Mouse (Mus musculus) midbrain, embryonic 11.5 days (tissue): ENCODE results near the gene Trappc3. TPM values are rescaled to one million over a fixed set of nuclear protein-coding genes. Genes with fewer than 3 reads are reported as not detected.

ENCODE experiments used
- ATAC-seq: fragments of 200-750 bp; cut with Nextera tagmentation; 2 replicates; pipeline ENCODE4 v1.8.0; 2017; ENCODE audit warnings: moderate TSS enrichment, moderate library complexity; ENCODE audit not compliant: low FRiP score
- DNase-seq: peaks from one replicate; pipeline ENCODE4 v3.0.0; 2015; ENCODE audit warnings: low spot score; ENCODE audit errors: missing footprints
- H3K27ac ChIP-seq: fragments of 300-500 bp; sonication (generic); 2 replicates; pipeline ENCODE4 v1.5.1; 2014; ENCODE audit warnings: low read depth, low read length
- H3K27me3 ChIP-seq: fragments of 300-500 bp; sonication (generic); 2 replicates; pipeline ENCODE4 v1.6.1; 2014; ENCODE audit warnings: mild to moderate bottlenecking, low read length, moderate library complexity, mixed read lengths; ENCODE audit not compliant: control insufficient read depth, insufficient read depth
- H3K36me3 ChIP-seq: fragments of 300-500 bp; sonication (generic); 2 replicates; pipeline ENCODE4 v1.6.1; 2014; ENCODE audit warnings: mild to moderate bottlenecking, low read length, moderate library complexity, mixed read lengths; ENCODE audit not compliant: control insufficient read depth, insufficient read depth
- H3K4me1 ChIP-seq: fragments of 300-500 bp; sonication (generic); 2 replicates; pipeline ENCODE4 v1.6.1; 2014; ENCODE audit warnings: low read length; ENCODE audit not compliant: control insufficient read depth, insufficient read depth
- H3K4me2 ChIP-seq: fragments of 300-500 bp; sonication (generic); 2 replicates; pipeline ENCODE4 v1.6.1; 2014; ENCODE audit warnings: mild to moderate bottlenecking, moderate library complexity
- H3K4me3 ChIP-seq: fragments of 300-500 bp; sonication (generic); 2 replicates; pipeline ENCODE4 v1.5.1; 2014; ENCODE audit warnings: low read depth, low read length
- H3K9ac ChIP-seq: fragments of 300-500 bp; sonication (generic); 2 replicates; pipeline ENCODE4 v1.6.1; 2014; ENCODE audit warnings: low read length
- H3K9me3 ChIP-seq: fragments of 300-500 bp; sonication (generic); 2 replicates; pipeline ENCODE4 v1.6.1; 2016; ENCODE audit warnings: low read length; ENCODE audit not compliant: control insufficient read depth
- WGBS: fragments of 180-500 bp; shearing (Covaris S2); extraction: QIAGEN DNeasy Blood & Tissue Kit; methylation state at CpG from one replicate; pipeline ENCODE4 v1.1.7; 2014; 5-methylcytosine and 5-hydroxymethylcytosine counted together
- polyA plus RNA-seq: library from polyadenylated mRNA; unstranded; fragments of >200 nt; fragmentation: Nextera tagmentation; extraction: Ambion mirVana; gene quantifications from 2 replicates; pipeline ENCODE4 v1.2.1, GENCODE M21; 2014

Gene Trappc3
- polyA plus RNA-seq, 1 experiment from 2014 or later, result 37.1 TPM

- no peak within 1 kb of the TSS for H3K27ac ChIP-seq
- DNase-seq (peak; percentile 87), ATAC-seq (peak; percentile 38; the same call in 1 of the 2 replicates)
- H3K4me3 ChIP-seq, result peak within 1 kb of the TSS; percentile 29
- H3K4me2 ChIP-seq, result peak within 1 kb of the TSS; percentile 38
- WGBS, result 2% methylated on average over 33 of the region's 42 CpGs
- peaks cover 7% of the 10 kb centered on the region for H3K4me1 ChIP-seq
- no peaks in the 10 kb centered on the region for H3K36me3 ChIP-seq
- no peaks in the 10 kb centered on the region for H3K9me3 ChIP-seq
- peak within 1 kb of the TSS; percentile 28; the same call in 1 of the 2 replicates for H3K9ac ChIP-seq
- peaks cover 32% of the 10 kb centered on the region for H3K27me3 ChIP-seq
Measured at GRCm38 (mm10) chr4:126286492-126286891, 24.4 kb downstream of the Trappc3 start, which contains the start of gene Col8a2. Gene Col8a2, plus strand, starts transcription at chr4:126286793.

GRCm38 (mm10) chr4:126287302-126287995 lies 25.3 kb downstream of the Trappc3 start:
- H3K27ac ChIP-seq, result no peak overlapping the region
- H3K4me3 ChIP-seq, result no peak overlapping the region
- H3K9me3 ChIP-seq, result no peaks in the 10 kb centered on the region
- no peak overlapping the region for H3K9ac ChIP-seq
- ATAC-seq (no peak), DNase-seq (peak; percentile 89)
- H3K36me3 ChIP-seq, result no peaks in the 10 kb centered on the region
- H3K27me3 ChIP-seq, result peaks cover 32% of the 10 kb centered on the region
- peaks cover 7% of the 10 kb centered on the region for H3K4me1 ChIP-seq
- 34% methylated on average over 11 of the region's 11 CpGs for WGBS
- no peak overlapping the region for H3K4me2 ChIP-seq

- peaks cover 32% of the 10 kb centered on the region for H3K27me3 ChIP-seq
- no peak overlapping the region for H3K4me3 ChIP-seq
- no peak overlapping the region for H3K9ac ChIP-seq
- H3K4me1 ChIP-seq, result peaks cover 7% of the 10 kb centered on the region
- no peak overlapping the region for H3K27ac ChIP-seq
- ATAC-seq (no peak), DNase-seq (peak; percentile 91)
- WGBS, result 36% methylated on average over 17 of the region's 17 CpGs
- H3K36me3 ChIP-seq, result no peaks in the 10 kb centered on the region
- H3K4me2 ChIP-seq, result no peak overlapping the region
- no peaks in the 10 kb centered on the region for H3K9me3 ChIP-seq
Measured at GRCm38 (mm10) chr4:126288085-126288666, 26.1 kb downstream of the Trappc3 start.

GRCm38 (mm10) chr4:126290314-126290713 lies 28.2 kb downstream of the Trappc3 start:
- Histone ChIP-seq H3K27me3 (peaks cover 32% of the 10 kb centered on the region), H3K36me3 (no peaks in the 10 kb centered on the region), H3K4me3 (no peak overlapping the region), H3K9me3 (no peaks in the 10 kb centered on the region), H3K27ac (no peak overlapping the region), H3K9ac (no peak overlapping the region), H3K4me1 (peaks cover 7% of the 10 kb centered on the region), H3K4me2 (no peak overlapping the region)
- WGBS, result 83% methylated on average over 8 of the region's 8 CpGs
- ATAC-seq (no peak), DNase-seq (no peak)

GRCm38 (mm10) chr4:126291196-126291595 lies 29.1 kb downstream of the Trappc3 start:
- no peak for DNase-seq
- Histone ChIP-seq H3K9me3 (no peaks in the 10 kb centered on the region), H3K36me3 (no peaks in the 10 kb centered on the region), H3K27me3 (peaks cover 30% of the 10 kb centered on the region), H3K4me2 (no peak overlapping the region), H3K4me1 (peaks cover 7% of the 10 kb centered on the region), H3K4me3 (no peak overlapping the region), H3K27ac (no peak overlapping the region), H3K9ac (no peak overlapping the region)
- no peak for ATAC-seq
- WGBS, result 21% methylated on average over 13 of the region's 13 CpGs

- Histone ChIP-seq H3K27me3 (peaks cover 37% of the 10 kb centered on the region), H3K9ac (no peak overlapping the region)
- DNase-seq, result no peak
Measured at GRCm38 (mm10) chr4:126295152-126295551, 33.0 kb downstream of the Trappc3 start.

GRCm38 (mm10) chr4:126295937-126296336 lies 33.8 kb downstream of the Trappc3 start:
- ATAC-seq (no peak), DNase-seq (no peak)
- Histone ChIP-seq H3K9ac (no peak overlapping the region), H3K4me1 (peaks cover 9% of the 10 kb centered on the region; the same call in 1 of the 2 replicates), H3K9me3 (no peaks in the 10 kb centered on the region), H3K27me3 (peaks cover 45% of the 10 kb centered on the region), H3K27ac (no peak overlapping the region), H3K4me3 (no peak overlapping the region), H3K4me2 (no peak overlapping the region), H3K36me3 (no peaks in the 10 kb centered on the region)
- WGBS, result 45% methylated on average over 4 of the region's 4 CpGs

More at GRCm38 (mm10) chr4:126295152-126295551, 33.0 kb downstream of the Trappc3 start:
- no peaks in the 10 kb centered on the region for H3K36me3 ChIP-seq
- no peak overlapping the region for H3K27ac ChIP-seq
- no peak for ATAC-seq
- H3K9me3 ChIP-seq, result no peaks in the 10 kb centered on the region
- no peak overlapping the region for H3K4me3 ChIP-seq
- H3K4me2 ChIP-seq, result no peak overlapping the region
- peaks cover 7% of the 10 kb centered on the region; the same call in 1 of the 2 replicates for H3K4me1 ChIP-seq
- WGBS, result 68% methylated on average over 6 of the region's 6 CpGs

GRCm38 (mm10) chr4:126296617-126297101 lies 34.5 kb downstream of the Trappc3 start:
- peaks cover 52% of the 10 kb centered on the region for H3K27me3 ChIP-seq
- H3K27ac ChIP-seq, result no peak overlapping the region

More at GRCm38 (mm10) chr4:126296617-126297101, 34.5 kb downstream of the Trappc3 start:
- H3K36me3 ChIP-seq, result no peaks in the 10 kb centered on the region
- peaks cover 12% of the 10 kb centered on the region; the same call in 1 of the 2 replicates for H3K4me1 ChIP-seq
- H3K9ac ChIP-seq, result peak overlapping the region; percentile 61
- DNase-seq (peak; percentile 95), ATAC-seq (no peak)
- H3K9me3 ChIP-seq, result no peaks in the 10 kb centered on the region
- H3K4me3 ChIP-seq, result peak overlapping the region; percentile 26
- peak overlapping the region; percentile 51 for H3K4me2 ChIP-seq
- under 1% methylated on average over 34 of the region's 34 CpGs for WGBS
